Mouse (Mus musculus): Measurements from ENCODE around the gene Pnpla5. TPM values are rescaled to one million over a fixed set of nuclear protein-coding genes. Genes with fewer than 3 reads are reported as not detected.

Gene Pnpla5
- polyA plus RNA-seq, 1 experiment from 2014 or later, result not detected

DNA sequence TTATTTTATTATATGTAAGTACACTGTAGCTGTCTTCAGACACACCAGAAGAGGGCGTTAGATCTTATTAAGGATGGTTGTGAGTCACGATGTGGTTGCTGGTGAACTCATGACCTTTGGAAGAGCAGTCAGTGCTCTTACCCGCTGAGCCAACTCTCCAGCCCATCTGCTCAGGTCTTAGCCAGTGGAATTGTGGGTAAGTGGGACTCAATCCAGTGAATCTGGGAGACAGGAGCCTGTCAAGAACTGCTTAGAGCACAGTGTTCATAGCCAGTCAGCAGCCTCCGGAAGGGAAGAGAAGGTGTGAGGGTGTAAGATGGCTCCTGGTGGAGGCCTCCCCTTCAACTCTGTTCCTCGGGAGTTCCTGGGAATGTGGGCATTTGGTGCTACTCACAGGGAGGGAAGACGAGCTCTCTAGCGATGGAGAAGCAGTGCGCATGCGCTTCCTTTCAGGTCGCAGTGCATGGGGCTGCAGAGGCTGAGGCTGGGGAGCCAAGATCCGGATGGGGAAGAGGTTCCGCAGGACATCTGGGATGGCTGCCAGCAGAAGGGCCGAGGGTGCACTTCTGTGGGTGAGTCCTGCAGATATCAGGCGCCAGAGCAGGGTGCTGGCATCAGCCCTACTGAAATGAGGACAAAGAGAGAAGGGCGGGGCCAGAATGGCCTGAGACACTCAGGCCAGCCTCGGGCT, 8.3 kb upstream of the Pnpla5 start:
- 58% methylated on average over 16 of the region's 16 CpGs for WGBS
- no peak for DNase-seq (ENCODE audit: low spot score)
- no peak for ATAC-seq (replicated peaks; ENCODE audit: low FRiP score, low TSS enrichment, low read depth)

DNA sequence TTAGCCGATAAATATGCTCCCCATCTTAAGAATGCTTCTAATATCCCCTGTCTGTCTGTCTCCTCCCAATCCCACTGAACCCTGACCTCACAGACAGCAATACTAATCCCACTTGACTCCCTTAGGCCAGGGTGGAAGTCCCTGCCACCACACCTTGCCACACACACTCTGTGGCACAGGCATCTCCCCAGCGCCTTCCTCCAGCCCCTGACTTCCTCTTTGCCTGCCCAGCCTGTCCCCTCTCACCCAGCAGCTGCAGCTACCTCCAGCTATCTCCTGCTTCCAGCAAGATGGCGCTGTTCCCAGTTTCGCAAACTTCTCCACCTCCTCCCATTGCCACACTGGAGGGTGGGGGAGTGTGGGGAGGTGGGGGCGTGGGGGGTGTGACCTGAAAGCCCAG, 3.9 kb upstream of the Pnpla5 start:
- Histone ChIP-seq H3K36me3 (ENCODE audit: control insufficient read depth, insufficient read depth, low read length) (no peaks in the 10 kb centered on the region), H3K27ac (ENCODE audit: low read depth) (no peak overlapping the region), H3K4me3 (ENCODE audit: low read depth, low read length) (no peak overlapping the region), H3K4me2 (ENCODE audit: low read length) (no peak overlapping the region), H3K27me3 (replicated peaks; ENCODE audit: control insufficient read depth, insufficient read depth, low read length) (no peaks in the 10 kb centered on the region), H3K9ac (ENCODE audit: low read length) (no peak overlapping the region), H3K4me1 (replicated peaks; ENCODE audit: control insufficient read depth, insufficient read depth, low read length) (no peaks in the 10 kb centered on the region), H3K9me3 (ENCODE audit: control insufficient read depth, low read length) (no peaks in the 10 kb centered on the region)
- WGBS, result 38% methylated on average over 5 of the region's 5 CpGs
- DNase-seq (ENCODE audit: low spot score) (no peak), ATAC-seq (replicated peaks; ENCODE audit: low FRiP score, low TSS enrichment, low read depth) (no peak)

More for the DNA sequence above, 8.3 kb upstream of the Pnpla5 start:
- Histone ChIP-seq H3K4me2 (ENCODE audit: low read length) (no peak overlapping the region), H3K4me3 (ENCODE audit: low read depth, low read length) (no peak overlapping the region), H3K27ac (ENCODE audit: low read depth) (no peak overlapping the region), H3K27me3 (replicated peaks; ENCODE audit: control insufficient read depth, insufficient read depth, low read length) (no peaks in the 10 kb centered on the region), H3K4me1 (replicated peaks; ENCODE audit: control insufficient read depth, insufficient read depth, low read length) (no peaks in the 10 kb centered on the region), H3K9ac (ENCODE audit: low read length) (no peak overlapping the region), H3K36me3 (ENCODE audit: control insufficient read depth, insufficient read depth, low read length) (no peaks in the 10 kb centered on the region), H3K9me3 (ENCODE audit: control insufficient read depth, low read length) (no peaks in the 10 kb centered on the region)

DNA sequence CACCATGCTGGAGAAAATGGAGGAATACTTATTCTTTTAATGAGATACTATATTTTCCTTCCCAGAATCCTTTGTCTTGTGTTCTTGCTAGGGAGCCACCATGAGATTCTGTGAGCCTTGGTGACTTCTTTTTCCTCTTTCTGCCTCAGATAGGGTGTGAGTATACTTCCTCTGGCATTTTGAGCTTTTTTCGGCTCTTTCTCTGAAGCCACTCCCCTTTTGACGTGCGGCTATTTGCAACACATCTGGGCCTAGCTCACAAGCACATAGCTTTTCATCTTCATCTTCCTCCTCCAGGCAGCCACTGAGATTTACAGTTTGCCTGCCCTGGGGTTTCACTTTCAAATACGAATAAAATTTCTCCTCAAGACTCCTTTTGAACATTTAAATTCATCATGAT, 3.5 kb upstream of the Pnpla5 start:
- ATAC-seq (replicated peaks; ENCODE audit: low FRiP score, low TSS enrichment, low read depth) (no peak), DNase-seq (ENCODE audit: low spot score) (no peak)
- no peaks in the 10 kb centered on the region for H3K4me1 ChIP-seq (replicated peaks; ENCODE audit: control insufficient read depth, insufficient read depth, low read length)
- no peak overlapping the region for H3K4me3 ChIP-seq (ENCODE audit: low read depth, low read length)
- H3K9ac ChIP-seq (ENCODE audit: low read length), result no peak overlapping the region
- H3K27me3 ChIP-seq (replicated peaks; ENCODE audit: control insufficient read depth, insufficient read depth, low read length), result no peaks in the 10 kb centered on the region
- no peak overlapping the region for H3K27ac ChIP-seq (ENCODE audit: low read depth)
- no peak overlapping the region for H3K4me2 ChIP-seq (ENCODE audit: low read length)
- H3K9me3 ChIP-seq (ENCODE audit: control insufficient read depth, low read length), result no peaks in the 10 kb centered on the region
- no peaks in the 10 kb centered on the region for H3K36me3 ChIP-seq (ENCODE audit: control insufficient read depth, insufficient read depth, low read length)
- WGBS, result 70% methylated on average over 4 of the region's 4 CpGs

DNA sequence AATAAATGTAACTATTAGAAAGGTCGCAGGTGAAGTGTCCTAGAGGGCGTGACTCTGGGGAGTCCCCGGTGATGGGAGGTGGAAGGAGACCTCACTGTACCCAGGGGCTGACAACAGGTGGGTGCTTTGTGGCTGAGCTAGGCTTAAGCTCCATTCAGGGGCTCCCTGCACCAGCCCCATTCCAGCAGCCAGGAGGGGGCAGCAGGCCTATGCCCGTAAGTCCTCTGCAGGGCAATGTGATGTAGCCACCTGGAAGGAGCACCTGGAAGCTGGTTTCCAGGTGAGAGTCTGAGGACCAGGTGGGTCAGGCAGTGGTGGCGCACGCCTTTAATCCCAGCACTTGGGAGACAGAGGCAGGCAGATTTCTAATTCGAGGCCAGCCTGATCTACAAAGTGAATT, 1.1 kb upstream of the Pnpla5 start:
- no peak overlapping the region for H3K4me3 ChIP-seq (ENCODE audit: low read depth, low read length)
- ATAC-seq (replicated peaks; ENCODE audit: low FRiP score, low TSS enrichment, low read depth) (no peak), DNase-seq (ENCODE audit: low spot score) (no peak)
- H3K9me3 ChIP-seq (ENCODE audit: control insufficient read depth, low read length), result no peaks in the 10 kb centered on the region
- H3K4me1 ChIP-seq (replicated peaks; ENCODE audit: control insufficient read depth, insufficient read depth, low read length), result no peaks in the 10 kb centered on the region
- H3K4me2 ChIP-seq (ENCODE audit: low read length), result no peak overlapping the region
- H3K27ac ChIP-seq (ENCODE audit: low read depth), result no peak overlapping the region
- H3K36me3 ChIP-seq (ENCODE audit: control insufficient read depth, insufficient read depth, low read length), result no peaks in the 10 kb centered on the region
- no peak overlapping the region for H3K9ac ChIP-seq (ENCODE audit: low read length)
- H3K27me3 ChIP-seq (replicated peaks; ENCODE audit: control insufficient read depth, insufficient read depth, low read length), result no peaks in the 10 kb centered on the region
- 66% methylated on average over 7 of the region's 7 CpGs for WGBS

DNA sequence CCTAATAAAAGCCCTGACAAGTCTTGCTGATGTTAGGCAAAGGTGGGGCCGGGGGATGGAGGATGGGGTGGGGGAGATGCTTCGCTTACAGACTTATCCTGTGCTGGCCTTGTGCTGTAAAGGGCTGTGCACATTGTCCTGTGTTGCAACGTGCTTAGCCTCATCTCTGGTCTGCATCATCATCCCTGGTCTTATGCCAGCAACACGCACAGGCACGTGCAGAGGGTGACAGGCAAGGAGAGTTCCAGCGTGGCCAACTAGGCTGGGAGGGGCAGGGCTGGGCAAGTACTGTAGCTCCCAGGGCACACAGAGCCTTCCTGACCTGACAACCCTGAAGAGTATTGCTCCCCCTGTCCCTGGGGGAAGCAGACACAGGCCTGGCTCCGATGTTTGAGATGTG, 1.9 kb downstream of the Pnpla5 start:
- Histone ChIP-seq H3K4me3 (ENCODE audit: low read depth, low read length) (no peak overlapping the region), H3K4me2 (ENCODE audit: low read length) (no peak overlapping the region), H3K27ac (ENCODE audit: low read depth) (no peak overlapping the region), H3K27me3 (replicated peaks; ENCODE audit: control insufficient read depth, insufficient read depth, low read length) (no peaks in the 10 kb centered on the region), H3K9ac (ENCODE audit: low read length) (no peak overlapping the region), H3K36me3 (ENCODE audit: control insufficient read depth, insufficient read depth, low read length) (no peaks in the 10 kb centered on the region), H3K4me1 (replicated peaks; ENCODE audit: control insufficient read depth, insufficient read depth, low read length) (no peaks in the 10 kb centered on the region), H3K9me3 (ENCODE audit: control insufficient read depth, low read length) (no peaks in the 10 kb centered on the region)
- 74% methylated on average over 7 of the region's 7 CpGs for WGBS
- ATAC-seq (replicated peaks; ENCODE audit: low FRiP score, low TSS enrichment, low read depth) (no peak), DNase-seq (ENCODE audit: low spot score) (no peak)

DNA sequence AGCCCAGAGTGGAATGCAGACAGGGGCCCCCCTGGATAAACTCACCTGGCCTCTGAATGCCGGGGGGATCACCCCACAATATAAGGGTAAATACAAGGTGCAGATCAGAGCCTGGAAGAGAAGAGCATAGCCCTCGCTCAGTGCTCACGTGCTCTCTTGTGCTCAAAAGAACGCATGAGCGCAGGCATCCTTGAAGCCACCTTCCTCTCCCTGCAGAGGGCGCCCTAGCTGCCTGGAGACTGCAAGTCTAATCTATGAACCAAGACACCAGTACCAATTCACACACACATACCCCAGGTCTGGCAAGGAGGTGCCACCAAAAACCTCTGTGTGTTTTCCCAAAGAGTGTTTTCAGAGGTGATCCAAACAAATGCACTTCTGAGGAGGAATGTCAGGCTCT, 2.4 kb downstream of the Pnpla5 start:
- H3K27ac ChIP-seq (ENCODE audit: low read depth), result no peak overlapping the region
- no peak overlapping the region for H3K4me2 ChIP-seq (ENCODE audit: low read length)
- H3K4me1 ChIP-seq (replicated peaks; ENCODE audit: control insufficient read depth, insufficient read depth, low read length), result no peaks in the 10 kb centered on the region
- no peak overlapping the region for H3K4me3 ChIP-seq (ENCODE audit: low read depth, low read length)
- no peaks in the 10 kb centered on the region for H3K36me3 ChIP-seq (ENCODE audit: control insufficient read depth, insufficient read depth, low read length)
- no peaks in the 10 kb centered on the region for H3K9me3 ChIP-seq (ENCODE audit: control insufficient read depth, low read length)
- 27% methylated on average over 6 of the region's 6 CpGs for WGBS
- H3K27me3 ChIP-seq (replicated peaks; ENCODE audit: control insufficient read depth, insufficient read depth, low read length), result no peaks in the 10 kb centered on the region
- no peak overlapping the region for H3K9ac ChIP-seq (ENCODE audit: low read length)
- DNase-seq (ENCODE audit: low spot score) (no peak), ATAC-seq (replicated peaks; ENCODE audit: low FRiP score, low TSS enrichment, low read depth) (no peak)

DNA sequence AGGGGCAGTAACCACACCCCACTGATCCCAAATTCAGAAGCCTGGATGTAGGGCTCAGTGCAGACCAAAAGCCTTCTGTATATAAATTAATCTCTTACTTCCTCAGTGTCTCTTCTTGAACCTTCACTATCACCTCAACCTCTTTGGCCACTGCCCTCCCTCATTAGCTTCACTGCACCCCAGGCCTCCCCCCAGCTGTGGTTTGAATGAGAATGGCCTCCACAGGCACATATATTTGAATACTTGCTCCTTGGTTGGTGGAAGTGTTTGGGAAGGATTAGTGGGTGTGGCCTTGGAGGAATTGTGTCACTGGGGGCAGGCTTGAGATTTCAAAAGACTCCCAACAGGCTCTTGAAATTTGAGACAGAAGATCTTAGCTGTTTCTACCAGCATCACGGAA, 6.5 kb downstream of the Pnpla5 start:
- Histone ChIP-seq H3K36me3 (ENCODE audit: control insufficient read depth, insufficient read depth, low read length) (no peaks in the 10 kb centered on the region), H3K27ac (ENCODE audit: low read depth) (no peak overlapping the region), H3K4me2 (ENCODE audit: low read length) (no peak overlapping the region), H3K4me1 (replicated peaks; ENCODE audit: control insufficient read depth, insufficient read depth, low read length) (no peaks in the 10 kb centered on the region), H3K9me3 (ENCODE audit: control insufficient read depth, low read length) (no peaks in the 10 kb centered on the region), H3K27me3 (replicated peaks; ENCODE audit: control insufficient read depth, insufficient read depth, low read length) (no peaks in the 10 kb centered on the region), H3K4me3 (ENCODE audit: low read depth, low read length) (no peak overlapping the region), H3K9ac (ENCODE audit: low read length) (no peak overlapping the region)
- DNase-seq (ENCODE audit: low spot score) (no peak), ATAC-seq (replicated peaks; ENCODE audit: low FRiP score, low TSS enrichment, low read depth) (no peak)
- WGBS, result 92% methylated on average over 1 of the region's 1 CpGs

DNA sequence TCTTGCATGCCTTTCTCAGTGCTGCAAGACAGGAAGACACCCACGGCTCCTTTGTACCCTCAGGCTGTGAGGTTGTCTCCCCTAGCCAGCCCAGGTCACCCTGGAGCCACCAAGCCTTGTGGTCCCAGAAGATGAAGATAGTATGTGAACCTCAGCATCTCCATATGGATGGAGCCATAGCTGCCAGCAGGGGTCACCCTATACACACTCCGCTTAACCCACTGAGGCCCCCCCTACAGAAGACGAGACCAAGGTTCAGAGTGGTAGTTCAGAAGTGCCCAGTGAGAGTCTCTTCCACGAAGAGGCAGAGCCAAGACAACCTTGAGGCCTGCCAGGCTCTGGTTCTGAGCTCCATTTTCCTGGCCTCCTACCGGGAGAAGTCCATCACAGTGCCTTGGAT, 7.2 kb downstream of the Pnpla5 start:
- WGBS, result 57% methylated on average over 5 of the region's 5 CpGs
- DNase-seq (ENCODE audit: low spot score), result no peak

DNA sequence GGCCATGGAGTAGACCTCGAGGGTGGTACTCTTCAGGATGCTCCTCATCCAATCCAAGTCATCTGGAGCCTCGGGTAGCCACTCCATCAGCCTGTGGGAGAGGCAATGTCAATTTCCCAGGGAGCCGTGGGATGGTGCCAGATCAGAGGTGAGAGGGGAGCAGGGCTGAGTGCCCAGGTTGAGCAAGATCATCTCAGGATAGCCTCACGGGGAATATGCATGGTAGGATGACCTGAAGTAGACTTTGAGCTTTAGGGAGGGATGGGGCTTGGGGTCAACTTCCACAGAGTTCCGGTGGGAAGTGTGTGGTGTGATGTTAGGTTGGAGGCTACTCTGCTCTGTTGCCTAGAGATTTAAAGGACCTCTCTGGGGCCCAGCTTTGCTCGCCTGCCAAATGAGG, 9.1 kb downstream of the Pnpla5 start:
- no peak overlapping the region for H3K27ac ChIP-seq (ENCODE audit: low read depth)
- no peak for DNase-seq (ENCODE audit: low spot score)
- no peak for ATAC-seq (replicated peaks; ENCODE audit: low FRiP score, low TSS enrichment, low read depth)
- H3K27me3 ChIP-seq (replicated peaks; ENCODE audit: control insufficient read depth, insufficient read depth, low read length), result no peaks in the 10 kb centered on the region
- no peak overlapping the region for H3K4me2 ChIP-seq (ENCODE audit: low read length)
- H3K4me3 ChIP-seq (ENCODE audit: low read depth, low read length), result no peak overlapping the region
- no peaks in the 10 kb centered on the region for H3K36me3 ChIP-seq (ENCODE audit: control insufficient read depth, insufficient read depth, low read length)
- 70% methylated on average over 6 of the region's 6 CpGs for WGBS
- no peak overlapping the region for H3K9ac ChIP-seq (ENCODE audit: low read length)
- no peaks in the 10 kb centered on the region for H3K4me1 ChIP-seq (replicated peaks; ENCODE audit: control insufficient read depth, insufficient read depth, low read length)
- H3K9me3 ChIP-seq (ENCODE audit: control insufficient read depth, low read length), result no peaks in the 10 kb centered on the region

More for the DNA sequence above, 7.2 kb downstream of the Pnpla5 start:
- H3K4me3 ChIP-seq (ENCODE audit: low read depth, low read length), result no peak overlapping the region
- H3K27ac ChIP-seq (ENCODE audit: low read depth), result no peak overlapping the region
- no peaks in the 10 kb centered on the region for H3K9me3 ChIP-seq (ENCODE audit: control insufficient read depth, low read length)
- no peak for ATAC-seq (replicated peaks; ENCODE audit: low FRiP score, low TSS enrichment, low read depth)
- no peaks in the 10 kb centered on the region for H3K36me3 ChIP-seq (ENCODE audit: control insufficient read depth, insufficient read depth, low read length)
- H3K4me2 ChIP-seq (ENCODE audit: low read length), result no peak overlapping the region
- no peaks in the 10 kb centered on the region for H3K27me3 ChIP-seq (replicated peaks; ENCODE audit: control insufficient read depth, insufficient read depth, low read length)
- H3K9ac ChIP-seq (ENCODE audit: low read length), result no peak overlapping the region
- no peaks in the 10 kb centered on the region for H3K4me1 ChIP-seq (replicated peaks; ENCODE audit: control insufficient read depth, insufficient read depth, low read length)

Measured in intestine, embryonic 14.5 days (tissue).